Mouse (Mus musculus): ENCODE measurements around the gene Rhod. TPM values are rescaled to one million over a fixed set of nuclear protein-coding genes. Genes with fewer than 3 reads are reported as not detected.
"Not testable (repeated sequence)": the region's sequence is repeated elsewhere in the genome, so short reads cannot be mapped to it uniquely, and the experiment has no call there.

Rhod gene
- total RNA-seq (2022), result 1 to 10 TPM in 1 of 4 experiments, under 1 TPM in 3; 0.30 to 1.5 (median 0.47) TPM

DNA sequence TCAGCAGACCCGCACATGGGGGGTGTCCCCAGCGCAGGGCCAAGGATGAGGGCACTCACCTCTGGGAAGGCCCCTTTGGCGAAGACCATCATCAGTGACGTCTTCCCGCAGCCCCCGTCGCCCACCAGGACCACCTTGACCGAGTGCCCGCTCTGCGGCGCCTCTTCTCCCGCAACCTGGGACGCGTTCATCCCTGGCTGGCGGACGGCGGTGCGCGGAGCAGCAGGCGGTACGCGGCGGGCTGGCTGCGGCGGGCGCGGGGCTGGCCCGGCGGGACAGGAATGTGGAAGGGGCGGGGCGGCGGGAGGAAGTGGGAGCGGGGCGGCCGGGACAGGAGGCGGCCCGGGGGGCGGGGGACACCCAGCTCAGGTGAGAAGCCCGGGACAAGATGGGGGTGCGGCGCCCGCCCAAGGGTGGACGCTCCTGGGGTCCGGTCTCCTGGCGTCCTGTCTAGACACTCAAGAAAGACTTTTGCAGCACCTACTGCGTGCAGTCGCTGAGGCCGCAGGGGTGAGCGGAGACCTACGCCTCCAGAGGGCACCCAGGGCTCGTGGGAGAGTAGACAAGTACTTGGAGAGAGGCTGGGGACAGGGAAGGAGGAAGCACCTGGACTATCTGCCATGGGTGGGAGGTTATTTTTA, at the start of gene Rhod:
Gene Rhod, minus strand, starts transcription at position 272 of the 641 bp plus-strand sequence.
- DNase-seq (ENCODE audit: low spot score in 2 of 2), result no peak

DNA sequence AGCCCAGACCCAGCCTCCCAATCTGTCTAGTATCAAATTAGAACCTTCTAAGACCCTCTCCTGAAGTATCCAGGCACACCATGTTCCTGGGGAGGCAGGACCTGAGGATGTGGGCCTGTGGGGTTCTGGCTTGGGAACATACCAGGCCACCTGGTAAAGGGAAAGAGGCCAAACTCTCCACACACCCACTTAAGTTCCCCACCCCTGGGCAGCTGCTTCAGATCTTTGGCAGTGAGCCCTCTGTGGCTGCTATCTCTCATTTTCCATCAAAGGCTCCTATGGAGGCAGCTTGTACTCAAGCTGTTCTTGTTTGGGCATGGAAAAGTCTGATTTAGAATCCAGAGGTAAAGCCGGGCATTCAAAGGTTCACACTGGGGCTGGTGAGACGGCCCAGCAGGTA, 48.6 kb upstream of the Rhod start:
- no peak for DNase-seq (ENCODE audit: low spot score in 2 of 2)

DNA sequence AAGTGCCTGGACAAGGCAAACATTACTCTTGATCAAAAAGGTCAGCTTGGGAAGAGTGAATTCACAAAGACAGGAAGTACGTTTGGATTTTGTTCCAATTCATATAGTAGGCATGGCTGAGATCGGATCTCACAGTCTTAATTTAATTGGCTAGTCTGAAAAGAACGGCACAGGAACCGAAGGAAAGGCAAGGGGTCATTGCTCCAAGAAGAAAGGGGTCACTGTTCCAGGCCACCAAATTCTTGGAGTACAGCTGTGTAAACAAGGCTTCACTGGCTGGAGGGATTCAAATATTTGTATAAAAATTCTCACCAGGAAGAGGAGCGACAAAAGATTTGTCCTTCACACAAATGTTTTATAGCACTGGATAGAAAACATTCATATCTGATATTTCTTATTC, 45.8 kb upstream of the Rhod start:
- DNase-seq (ENCODE audit: low spot score in 2 of 2), result no peak

DNA sequence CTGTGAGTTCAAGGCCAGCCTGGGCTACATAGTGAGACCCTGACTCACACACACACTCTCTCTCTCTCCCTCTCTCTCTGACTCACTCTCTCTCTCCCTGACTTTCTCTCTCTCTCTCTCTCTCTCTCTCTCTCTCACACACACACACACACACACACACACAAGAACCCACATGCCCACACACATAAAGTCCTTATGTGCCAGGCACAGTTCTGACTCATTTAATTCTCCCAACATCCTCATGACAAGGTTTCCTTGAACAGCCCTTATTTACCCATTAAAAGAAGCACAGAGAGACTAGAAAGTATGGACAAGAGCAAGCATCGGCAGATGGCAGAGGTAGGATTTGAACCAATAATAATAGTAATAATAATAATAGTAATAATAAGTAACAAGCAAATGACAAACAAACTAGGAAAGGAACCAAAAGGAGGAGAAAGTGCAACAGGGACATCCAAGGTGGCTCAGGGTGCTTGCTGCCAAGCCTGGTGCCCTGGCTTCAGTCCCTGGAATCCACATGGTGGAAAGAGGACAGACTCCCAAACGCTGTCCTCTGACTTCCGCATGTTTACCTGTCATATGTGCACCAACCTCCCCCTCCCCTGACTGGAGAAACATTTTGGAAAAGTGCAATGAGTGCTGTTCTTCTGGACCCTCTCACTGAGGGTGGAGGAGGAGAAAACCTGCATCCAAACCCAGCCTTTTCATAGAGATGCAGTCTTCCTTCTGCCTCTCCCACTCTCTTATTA, 43.1 kb upstream of the Rhod start:
- no peak for DNase-seq (ENCODE audit: low spot score in 2 of 2)

DNA sequence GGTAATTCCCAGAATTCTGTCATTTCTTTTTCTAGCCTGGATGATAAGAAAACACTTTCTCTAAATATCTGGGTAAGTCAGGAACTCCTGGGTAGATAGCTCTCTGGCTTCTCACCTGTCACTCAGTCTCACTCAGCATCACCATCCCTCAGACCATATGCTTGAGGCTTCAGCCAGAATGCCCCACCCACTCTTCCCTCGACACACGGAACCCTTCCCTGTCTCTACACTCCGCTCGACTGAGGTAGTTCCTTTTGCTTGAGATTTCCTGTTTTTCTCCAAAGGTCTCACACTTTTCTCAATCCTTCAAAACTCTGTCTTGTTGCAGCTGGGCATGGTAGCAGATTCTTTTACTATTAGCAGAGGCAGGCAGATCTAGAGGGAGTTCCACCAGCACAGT, 42.1 kb upstream of the Rhod start:
- peak in 1 of 2 experiments; percentile 71 for DNase-seq (ENCODE audit: low spot score in 2 of 2)

DNA sequence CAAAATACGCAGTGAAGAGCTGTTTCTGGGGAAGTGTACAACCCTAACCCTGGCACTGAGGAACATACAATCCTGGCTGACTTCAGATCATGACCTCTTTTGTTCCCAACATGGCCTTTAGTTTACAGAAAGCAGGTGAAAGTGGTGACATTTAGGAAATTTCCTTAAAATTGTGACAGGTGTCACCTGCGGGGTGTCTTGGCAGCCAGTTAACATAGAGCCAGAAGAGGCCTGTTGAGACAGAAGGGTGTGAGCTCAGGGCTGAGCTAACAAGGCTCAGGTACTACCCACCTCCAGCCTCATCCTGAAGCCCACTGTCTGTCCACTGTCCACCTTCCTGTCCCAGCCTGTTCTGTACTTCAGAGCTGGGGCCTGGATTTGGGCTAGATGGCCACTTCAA, 40.8 kb upstream of the Rhod start:
- DNase-seq (ENCODE audit: low spot score in 2 of 2), result no peak

DNA sequence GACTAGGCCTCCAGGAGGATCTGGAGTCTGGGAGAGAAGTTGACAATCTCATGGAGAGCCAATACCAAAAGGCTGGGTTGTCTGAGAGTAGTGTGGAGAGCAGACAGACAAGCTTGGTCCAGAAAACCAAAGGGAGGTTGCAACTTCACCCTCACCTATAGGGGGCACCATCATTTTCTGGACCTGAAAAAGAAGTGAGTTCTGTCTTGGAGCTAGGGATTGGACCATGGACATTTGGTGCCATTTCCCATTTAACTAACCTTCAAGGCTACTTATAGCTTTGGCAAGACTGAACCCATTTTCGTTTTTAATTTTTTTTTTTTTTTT, 38.9 kb upstream of the Rhod start:
- no peak for DNase-seq (ENCODE audit: low spot score in 2 of 2)

DNA sequence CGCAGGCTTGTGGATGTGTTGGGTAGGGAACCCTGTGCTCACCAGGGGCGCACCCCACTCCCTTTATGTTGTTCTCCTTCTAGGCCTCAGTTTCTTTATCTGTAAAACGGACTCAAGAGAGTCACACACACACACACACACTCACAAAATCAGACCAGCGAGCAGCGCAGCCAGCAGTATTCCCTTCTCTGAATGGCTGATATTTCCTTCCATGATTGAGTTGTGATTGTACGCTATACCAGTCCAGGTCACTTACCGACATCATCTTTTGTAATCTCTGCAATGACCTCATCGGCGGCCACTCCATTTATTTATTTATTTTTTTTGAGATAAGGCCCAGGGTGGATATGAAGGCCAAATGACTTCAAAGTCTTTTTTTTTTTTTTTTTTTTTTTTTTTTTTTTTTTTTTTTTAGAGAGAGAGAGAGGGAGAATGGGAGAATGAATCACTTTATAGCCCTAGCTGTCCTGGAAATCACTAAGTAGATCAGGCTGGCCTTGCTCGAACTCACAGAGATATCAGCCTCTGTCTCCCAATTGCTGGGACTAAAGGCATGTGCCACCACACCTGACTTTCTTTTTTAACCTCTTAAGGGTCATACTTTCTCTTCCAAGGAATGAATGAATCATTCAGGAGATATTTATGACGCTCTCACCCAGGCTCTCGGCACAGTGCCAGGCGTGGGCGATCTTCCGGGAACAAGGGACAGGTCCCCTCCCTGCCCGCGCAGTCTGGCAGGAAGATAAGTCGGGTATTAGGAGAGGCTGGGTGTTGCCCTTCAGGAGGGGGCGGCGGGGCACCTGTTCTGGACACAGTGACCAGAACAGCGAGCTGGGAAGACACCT, 38.3 kb upstream of the Rhod start, which contains the start of gene Syt12:
Gene Syt12, minus strand, starts transcription at position 103 of the 845 bp plus-strand sequence.
- DNase-seq (ENCODE audit: low spot score in 2 of 2), result peak; percentile 64 to 72

DNA sequence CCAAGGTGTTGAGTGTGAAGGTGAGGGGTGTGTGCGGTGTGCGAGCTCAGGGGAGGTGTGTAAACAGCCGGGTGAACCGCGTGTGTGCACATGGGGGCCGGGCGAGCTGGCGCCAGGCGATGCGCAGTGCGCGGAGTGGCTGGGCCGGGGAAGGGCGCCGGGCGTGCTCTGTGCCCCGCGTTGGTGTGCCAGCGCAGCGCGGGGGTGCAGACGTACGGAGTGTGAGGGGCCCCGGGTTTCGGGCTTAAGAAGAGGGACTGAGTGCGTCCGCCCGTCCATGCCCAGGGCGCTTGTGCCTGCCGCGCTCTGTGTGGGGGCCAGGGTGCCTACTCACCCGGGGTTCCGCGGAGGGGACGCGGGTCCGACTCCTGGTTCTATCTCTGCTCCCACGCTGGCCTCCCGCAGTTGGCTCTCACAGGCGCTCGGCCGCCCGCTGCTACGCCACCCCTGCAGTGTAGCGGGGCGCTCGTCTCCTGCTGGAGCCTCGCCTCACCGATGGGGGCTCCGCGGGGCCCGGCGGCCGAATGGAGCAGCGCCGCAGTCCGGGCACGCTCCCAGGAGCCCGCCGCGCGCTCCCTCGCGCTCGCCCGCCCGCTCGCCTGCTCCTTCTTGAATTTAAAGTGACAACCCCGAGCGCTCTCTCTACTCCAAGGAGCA, 37.5 kb upstream of the Rhod start:
- peak; percentile 43 to 46 for DNase-seq (ENCODE audit: low spot score in 2 of 2)

DNA sequence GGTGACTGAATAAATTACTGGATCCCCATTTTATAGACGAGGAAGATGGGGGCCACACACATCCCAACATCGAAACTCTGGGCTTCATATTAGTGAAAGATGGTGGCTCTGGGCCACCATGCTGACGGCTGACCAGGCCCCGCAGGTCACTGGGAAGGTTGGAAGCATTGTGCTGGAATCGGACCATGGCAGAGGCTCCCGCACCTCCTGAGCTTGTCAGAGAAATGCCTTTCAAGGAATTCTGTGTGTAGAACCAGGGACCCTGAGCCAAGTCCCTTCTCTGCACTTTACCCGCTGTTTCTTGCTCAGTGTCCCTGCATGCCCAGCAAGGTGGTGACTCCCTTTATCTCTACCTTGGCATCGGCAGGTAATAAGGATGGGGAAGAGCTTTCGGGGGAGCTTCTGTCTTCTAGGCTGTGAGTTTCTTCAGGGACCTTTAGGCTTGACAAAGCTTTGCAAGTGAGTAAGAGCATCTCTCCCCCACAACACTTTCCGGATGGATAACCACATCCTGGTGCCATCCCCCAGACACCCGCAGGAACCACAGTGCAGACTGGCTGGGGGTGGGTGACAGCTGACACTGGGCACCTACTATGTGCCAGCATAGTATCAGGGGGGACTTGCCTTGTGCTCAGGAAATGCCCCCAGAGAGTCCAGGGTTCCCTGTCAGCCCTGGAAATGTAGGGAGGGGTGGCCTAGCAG, 36.1 kb upstream of the Rhod start:
- DNase-seq (ENCODE audit: low spot score in 2 of 2), result peak in 1 of 2 experiments; percentile 41

DNA sequence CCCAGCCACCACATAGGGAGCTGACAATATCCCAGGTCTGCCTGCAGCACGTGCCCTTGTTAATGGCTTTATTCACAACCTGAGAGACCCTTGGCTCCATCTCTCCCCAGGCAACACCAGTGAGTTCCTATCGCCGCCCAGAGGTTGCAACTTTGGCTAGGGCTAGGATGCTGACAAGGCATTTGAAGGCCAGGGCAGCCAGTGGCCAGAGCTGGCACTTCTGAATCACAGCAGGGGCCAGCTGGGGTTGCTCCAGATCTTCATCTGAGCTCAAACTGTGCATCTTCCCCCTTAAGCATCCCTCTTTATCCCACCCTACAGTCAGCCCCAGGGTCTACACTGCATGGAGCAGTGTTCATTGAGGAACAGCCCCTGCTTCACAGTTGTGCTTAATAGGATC, 35.5 kb upstream of the Rhod start:
- no peak for DNase-seq (ENCODE audit: low spot score in 2 of 2)

DNA sequence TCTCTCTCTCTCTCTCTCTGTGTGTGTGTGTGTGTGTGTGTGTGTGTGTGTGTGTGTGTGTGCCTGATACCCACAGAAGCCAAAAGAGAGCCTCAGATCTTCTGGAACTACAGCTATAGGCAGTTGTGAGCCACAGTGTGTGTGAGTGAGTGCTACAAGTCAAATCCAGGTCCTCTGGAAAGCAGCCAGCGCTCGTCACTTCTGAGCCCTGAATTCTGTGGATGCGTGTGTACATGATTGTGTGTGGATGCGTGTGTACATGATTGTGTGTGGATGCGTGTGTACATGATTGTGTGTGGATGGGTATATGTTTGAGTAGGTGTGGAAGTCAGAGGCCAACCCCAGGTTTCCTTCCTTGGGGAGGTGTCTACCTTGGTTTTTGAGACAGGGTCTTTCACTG, 34.3 kb upstream of the Rhod start:
- no peak for DNase-seq (ENCODE audit: low spot score in 2 of 2)

DNA sequence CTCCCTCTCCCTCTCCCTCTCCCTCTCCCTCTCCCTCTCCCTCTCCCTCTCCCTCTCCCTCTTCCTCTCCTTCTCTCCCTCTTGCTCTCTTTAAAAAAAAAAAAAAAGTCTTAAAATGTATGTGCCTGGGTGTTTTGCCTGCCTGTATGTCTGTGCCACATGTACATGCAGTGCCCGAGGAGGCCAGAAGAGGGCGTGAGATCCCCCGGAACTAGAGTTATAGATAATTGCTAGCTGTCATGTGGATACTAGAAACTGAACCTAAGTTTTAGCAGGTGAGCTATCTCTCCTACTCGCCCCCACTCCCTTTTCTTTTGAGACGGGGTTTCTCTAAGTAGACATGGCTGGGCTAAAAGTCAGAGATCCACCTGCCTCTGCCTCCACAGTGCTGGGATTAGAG, 29.1 kb upstream of the Rhod start:
- DNase-seq (ENCODE audit: low spot score in 2 of 2), result no peak

DNA sequence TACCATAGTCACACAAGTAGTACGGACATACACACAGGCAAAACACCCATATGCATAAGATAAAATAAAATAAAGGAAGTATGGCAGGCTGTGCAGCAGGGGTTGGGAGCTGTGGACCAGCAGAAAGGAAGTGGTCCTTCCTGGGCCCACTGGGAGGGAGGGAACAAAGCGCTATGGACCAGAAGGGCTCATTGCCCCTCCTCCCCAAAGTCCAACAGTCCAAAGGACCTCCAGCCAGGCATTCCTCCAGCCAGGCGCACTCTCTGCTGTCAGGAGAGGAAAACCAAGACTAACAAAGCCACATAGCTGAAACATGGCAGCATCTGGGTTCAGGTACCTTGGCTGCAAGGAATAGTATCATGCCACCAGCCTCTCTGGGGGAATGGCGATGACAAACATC, 25.4 kb upstream of the Rhod start:
- DNase-seq (ENCODE audit: low spot score in 2 of 2), result no peak

DNA sequence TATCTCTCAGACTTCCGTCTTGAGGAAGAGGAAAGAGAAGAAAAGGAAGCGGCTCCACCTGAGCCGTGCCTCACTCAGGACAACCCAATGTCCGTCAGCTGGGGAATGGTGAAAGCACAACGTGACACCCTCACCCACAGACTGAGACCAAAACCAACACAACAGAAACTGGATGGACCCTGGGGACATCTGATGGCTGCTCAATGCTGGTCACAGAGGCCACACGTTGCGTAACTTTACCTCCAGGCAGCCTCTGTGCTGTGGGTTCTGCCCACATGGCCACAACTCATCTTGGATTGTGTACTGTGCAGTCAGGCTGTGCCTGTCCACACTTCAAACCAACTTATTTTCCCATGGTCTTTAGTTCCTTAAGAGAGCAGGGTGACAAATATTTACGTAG, 22.7 kb upstream of the Rhod start:
- no peak for DNase-seq (ENCODE audit: low spot score in 2 of 2)

DNA sequence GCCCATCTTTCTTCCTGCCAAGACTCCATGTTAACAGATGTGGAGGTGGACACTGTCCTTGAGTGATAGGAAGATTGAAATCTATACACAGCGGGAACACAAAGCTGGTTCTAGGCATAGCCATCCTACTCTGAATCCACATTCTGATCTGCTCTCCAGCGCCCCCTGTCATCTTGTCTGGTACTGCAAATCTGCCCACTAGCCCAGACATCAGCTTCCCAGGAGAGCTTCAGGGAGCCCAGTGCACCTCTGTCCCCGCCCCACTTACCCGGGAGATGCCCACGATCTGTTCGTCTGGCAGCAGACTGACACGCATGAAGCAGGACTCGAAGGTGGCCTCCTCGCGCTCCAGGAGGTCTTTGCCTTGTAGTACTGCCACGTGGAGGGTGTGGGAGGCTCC, 17.0 kb upstream of the Rhod start:
- peak in 1 of 2 experiments; percentile 46 for DNase-seq (ENCODE audit: low spot score in 2 of 2)

DNA sequence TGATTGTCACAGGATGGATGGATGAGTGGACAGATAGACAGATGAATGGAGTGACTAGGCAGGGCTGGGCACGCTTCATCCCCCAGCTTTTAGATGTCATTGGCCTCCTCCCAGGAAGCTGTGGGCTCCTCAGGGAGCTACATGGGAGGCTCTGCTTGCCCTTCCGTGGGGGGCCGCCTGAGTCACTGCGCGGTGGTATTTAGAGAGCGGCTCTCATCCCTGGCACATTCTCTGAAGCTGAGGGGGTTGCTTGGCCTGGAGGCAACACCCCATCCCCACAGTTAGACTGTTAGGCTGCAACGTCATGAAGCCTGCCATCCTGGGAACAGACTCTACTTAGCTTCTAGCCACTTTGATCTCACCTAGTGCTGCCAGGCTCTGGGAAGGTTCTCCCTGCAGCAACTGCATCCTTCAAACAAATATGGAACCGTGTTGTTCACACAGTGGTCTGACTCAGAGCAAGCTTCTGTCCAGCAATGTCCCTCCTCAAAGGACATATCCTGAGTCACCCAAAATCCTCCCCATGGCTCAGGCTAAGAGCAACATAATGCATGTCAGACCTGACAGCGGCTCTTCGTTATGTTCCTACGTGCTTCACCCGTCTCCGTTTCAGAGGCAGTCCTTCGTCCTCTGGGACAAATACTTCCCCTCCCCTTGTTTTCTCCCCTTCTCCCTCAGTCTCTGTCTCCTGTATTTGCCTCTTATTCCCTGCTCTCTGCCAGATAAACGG, 16.0 kb upstream of the Rhod start:
- peak in 1 of 2 experiments; percentile 55 for DNase-seq (ENCODE audit: low spot score in 2 of 2)

DNA sequence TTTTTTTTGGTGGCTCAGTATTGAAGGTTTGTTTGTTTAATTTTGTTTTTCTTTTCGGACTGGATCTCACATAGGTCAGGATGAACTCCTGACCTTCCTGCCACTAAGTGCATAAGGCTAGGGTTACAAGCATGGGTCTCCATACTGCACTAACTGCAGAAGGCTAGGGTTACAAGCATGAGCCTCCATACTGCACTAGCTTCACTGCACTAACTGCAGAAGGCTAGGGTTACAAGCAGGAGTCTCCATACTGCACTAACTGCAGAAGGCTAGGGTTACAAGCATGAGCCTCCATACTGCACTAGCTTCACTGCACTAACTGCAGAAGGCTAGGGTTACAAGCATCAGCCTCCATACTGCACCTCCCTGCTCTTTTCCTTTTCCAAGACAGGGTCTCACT, 14.8 kb upstream of the Rhod start:
- DNase-seq (ENCODE audit: low spot score in 2 of 2), result not testable (repeated sequence)

DNA sequence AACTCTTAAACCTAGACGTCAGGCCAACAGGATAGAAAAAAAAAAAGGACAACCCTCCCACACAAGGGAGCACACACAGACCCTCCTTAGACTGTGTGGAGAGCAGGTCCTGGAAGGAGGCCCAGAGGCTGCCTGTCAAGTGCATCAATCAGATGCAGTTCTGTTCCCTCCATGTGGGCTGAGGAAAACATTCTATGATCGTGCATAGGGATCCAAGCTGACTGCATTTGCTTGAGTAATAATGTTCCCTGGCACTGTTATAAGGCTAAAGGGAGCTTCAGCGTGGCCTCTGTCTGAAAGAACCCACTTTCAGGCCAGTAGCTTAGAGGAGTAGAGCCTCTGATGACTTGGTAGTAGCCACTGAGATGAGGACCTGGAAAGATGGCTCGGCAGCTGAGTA, 13.3 kb upstream of the Rhod start:
- DNase-seq (ENCODE audit: low spot score in 2 of 2), result no peak

DNA sequence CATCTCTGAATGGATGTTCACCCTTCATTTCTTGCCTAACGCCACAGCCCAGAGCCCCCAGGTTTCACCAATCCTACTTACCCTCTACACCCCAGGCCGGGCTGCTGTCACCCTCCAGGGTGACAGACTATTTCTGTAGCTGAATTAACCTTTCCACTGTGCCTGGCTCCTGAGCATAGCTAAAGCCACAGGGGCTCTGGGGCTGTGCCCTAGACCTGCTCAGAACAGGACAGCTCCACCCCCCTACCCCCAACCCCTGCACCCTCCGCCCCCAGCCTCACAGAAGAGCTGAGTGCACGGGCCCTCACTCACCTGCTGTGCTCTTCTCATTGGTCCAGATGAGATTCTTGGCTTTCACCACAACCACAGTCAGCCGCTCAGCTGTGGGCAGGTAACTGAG, 12.7 kb upstream of the Rhod start:
- DNase-seq (ENCODE audit: low spot score in 2 of 2), result no peak

Data from left cerebral cortex, adult 8-10 months (tissue).